9 mouse cellular contexts compared by ENCODE assay signal in the genomic region with DNA sequence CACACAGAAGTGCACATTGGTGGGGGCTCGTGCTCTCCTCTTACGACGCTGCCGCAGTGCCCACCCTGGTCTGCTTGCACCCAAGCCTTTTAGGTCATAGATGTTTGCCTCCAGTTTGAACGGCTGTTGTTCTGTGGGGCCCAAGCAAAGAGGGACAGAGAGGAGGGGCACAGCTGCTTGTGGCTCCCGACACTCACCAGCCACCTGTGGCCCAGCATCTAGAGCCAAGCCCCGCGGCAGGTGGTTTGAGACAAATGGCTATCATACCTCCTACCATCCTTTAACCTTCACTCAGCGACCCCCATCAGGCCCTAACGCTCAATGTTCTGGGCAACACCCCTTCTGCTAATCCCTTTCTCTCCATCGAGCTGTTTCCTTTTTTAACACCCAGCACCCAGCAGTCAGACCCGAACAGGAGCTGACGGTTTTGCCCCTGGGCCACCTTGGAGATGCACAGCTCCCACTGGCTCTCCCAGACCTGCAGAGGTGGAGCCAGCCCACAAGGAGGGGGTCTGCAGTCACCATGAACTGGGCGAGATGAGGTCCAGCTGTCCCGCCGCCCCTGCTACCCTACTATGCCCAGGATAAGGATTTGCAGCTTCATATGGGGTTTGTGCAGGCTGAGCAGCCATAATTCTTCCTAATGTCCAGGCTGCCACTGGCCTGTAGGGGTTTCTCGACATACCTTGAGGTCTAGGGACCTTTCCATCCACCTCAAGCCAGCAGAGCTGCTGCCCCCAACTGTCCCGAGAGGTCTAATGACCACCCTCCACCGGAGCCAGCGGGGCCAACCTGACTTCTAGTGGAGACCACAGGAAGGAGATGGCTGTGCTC. TPM values are rescaled to one million over a fixed set of nuclear protein-coding genes. Genes with fewer than 3 reads are reported as not detected.
DNase-seq lines count a peak whose midpoint lies in the region; ATAC-seq and TF ChIP-seq lines count a peak whose summit lies in the region.
"Had no signal": no experiment of that assay in that cellular context is flagged by ENCODE, and none has a peak within 500 bp of the region (broad histone marks: within the 10 kb centered on the region; RNA-seq: fewer than 3 reads in every experiment).

No protein-coding gene starts in this region.

- peak; percentile 30 for ATAC-seq in neural tube, embryonic 14.5 days (ENCODE audit: low read depth)
- ATAC-seq in megakaryocyte, adult 5-6 weeks (ENCODE audit: poor library complexity, severe bottlenecking) = no peak

- 4% methylated on average over 20 of the region's 20 CpGs for WGBS in cerebellum, adult 2 months
- 13% methylated on average over 20 of the region's 20 CpGs for WGBS in forebrain, embryonic 10.5 days
- WGBS in neural tube, embryonic 14.5 days = 14% methylated on average over 20 of the region's 20 CpGs

- intact Hi-C loops in heart, postnatal 25 days (cut with DNase I) = no loop called here

- TF ChIP-seq POLR2A in cerebellum, adult 2 months (IDR thresholded peaks at IDR 0.05; ENCODE audit: borderline replicate concordance, insufficient read depth, low read length) = no peak

- no peaks in the 10 kb centered on the region for H3K27me3 ChIP-seq in cerebellum, adult 2 months (ENCODE audit: control insufficient read depth, insufficient read depth, low read length)
- peaks cover 49% of the 10 kb centered on the region for H3K27me3 ChIP-seq in forebrain, embryonic 10.5 days (ENCODE audit: poor library complexity, severe bottlenecking)
- no peaks in the 10 kb centered on the region for H3K27me3 ChIP-seq in neural tube, embryonic 14.5 days (ENCODE audit: control insufficient read depth, insufficient read depth, low read length)

- no peaks in the 10 kb centered on the region for H3K4me1 ChIP-seq in cerebellum, adult 2 months (ENCODE audit: control insufficient read depth, insufficient read depth, low read length)
- H3K4me1 ChIP-seq in forebrain, embryonic 10.5 days = peaks cover 36% of the 10 kb centered on the region
- H3K4me1 ChIP-seq in neural tube, embryonic 14.5 days (ENCODE audit: control insufficient read depth, insufficient read depth, low read length) = peaks cover 16% of the 10 kb centered on the region

- no peak for TF ChIP-seq CTCF in cerebellum, adult 2 months (IDR thresholded peaks at IDR 0.05; ENCODE audit: borderline replicate concordance, insufficient read depth, low read depth, low read length)

- H3K9ac ChIP-seq in neural tube, embryonic 14.5 days (replicated peaks; ENCODE audit: low read depth, low read length) = peak overlapping the region; percentile 68

- H3K36me3 ChIP-seq in forebrain, embryonic 10.5 days (replicated peaks) = no peaks in the 10 kb centered on the region
- no peaks in the 10 kb centered on the region for H3K36me3 ChIP-seq in neural tube, embryonic 14.5 days (ENCODE audit: control insufficient read depth, insufficient read depth, low read length)

- peak overlapping the region; percentile 61 for H3K4me3 ChIP-seq in cerebellum, adult 2 months (replicated peaks; ENCODE audit: insufficient read depth, low read depth, low read length)
- H3K4me3 ChIP-seq in forebrain, embryonic 10.5 days = peak overlapping the region; percentile 49
- H3K4me3 ChIP-seq in neural tube, embryonic 14.5 days (ENCODE audit: low read depth, low read length) = peak overlapping the region; percentile 50

- peak overlapping the region; percentile 12 for H3K27ac ChIP-seq in cerebellum, adult 2 months (ENCODE audit: insufficient read depth, low read length)
- H3K27ac ChIP-seq in forebrain, embryonic 10.5 days = no peak overlapping the region
- H3K27ac ChIP-seq in neural tube, embryonic 14.5 days (ENCODE audit: low read depth, low read length) = peak overlapping the region; percentile 85
- H3K27ac ChIP-seq: macrophage had no signal

- H3K4me2 ChIP-seq in neural tube, embryonic 14.5 days (ENCODE audit: low read depth, low read length) = peak overlapping the region; percentile 64

- H3K9me3 ChIP-seq in forebrain, embryonic 10.5 days = no peaks in the 10 kb centered on the region
- H3K9me3 ChIP-seq in neural tube, embryonic 14.5 days (ENCODE audit: control insufficient read depth, low read length) = no peaks in the 10 kb centered on the region

- DNase-seq in cerebellum, adult 2 months = peak; percentile 68 to 74
- DNase-seq in forebrain, embryonic 10.5 days (ENCODE audit: extremely low spot score, low spot score) = no peak
- DNase-seq in layer of hippocampus, postnatal 36 days = peak; percentile 49 to 56
- no peak for DNase-seq in natural killer cell, adult 2 months (ENCODE audit: low spot score in 2 of 2)
- DNase-seq in heart, postnatal 25 days (ENCODE audit: low spot score) = no peak
- DNase-seq in spleen, adult 18-20 months = no peak

RNA-seq across cellular contexts. Expression of a gene that starts 0.7 kb away (rescaled TPM):
- 189 and 198 TPM in 2 replicates for polyA plus RNA-seq in cerebellum, adult 2 months (2012; rRNA removed)
- polyA plus RNA-seq in forebrain, embryonic 10.5 days (2016; fragmentation: Nextera tagmentation; extraction: Ambion mirVana) = 0.58 and 2.1 TPM in 2 replicates
- total RNA-seq in layer of hippocampus, postnatal 36 days (2021) = 100 to 1,000 TPM; 242 to 255 TPM
- 209 and 365 TPM in 2 replicates for polyA plus RNA-seq in neural tube, embryonic 14.5 days (2014; fragmentation: Nextera tagmentation; extraction: Ambion mirVana)
- total RNA-seq in megakaryocyte, adult 5-6 weeks (2015) = not detected in 2 replicates
- not detected in 2 replicates for total RNA-seq in megakaryocyte, adult 5-6 weeks (2017)
- total RNA-seq in heart, postnatal 25 days (2021) = not detected
- polyA plus RNA-seq: macrophage had no signal

RNA-seq across cellular contexts. Expression of a gene that starts 11.6 kb away (rescaled TPM):
- not detected in 2 replicates for polyA plus RNA-seq in cerebellum, adult 2 months (2012; rRNA removed)
- polyA plus RNA-seq in forebrain, embryonic 10.5 days (2016; fragmentation: Nextera tagmentation; extraction: Ambion mirVana) = not detected in 2 replicates
- total RNA-seq in layer of hippocampus, postnatal 36 days (2021) = not detected
- 0.48 TPM in 1 of 2 replicates, not detected in the other for polyA plus RNA-seq in neural tube, embryonic 14.5 days (2014; fragmentation: Nextera tagmentation; extraction: Ambion mirVana)
- not detected in 2 replicates for total RNA-seq in megakaryocyte, adult 5-6 weeks (2015)
- total RNA-seq in megakaryocyte, adult 5-6 weeks (2017) = not detected in 2 replicates
- total RNA-seq in heart, postnatal 25 days (2021) = not detected
- polyA plus RNA-seq: macrophage had no signal

RNA-seq across cellular contexts. Expression of a gene that starts 20.6 kb away (rescaled TPM):
- 94.7 and 98.3 TPM in 2 replicates for polyA plus RNA-seq in cerebellum, adult 2 months (2012; rRNA removed)
- polyA plus RNA-seq in forebrain, embryonic 10.5 days (2016; fragmentation: Nextera tagmentation; extraction: Ambion mirVana) = 11.5 and 12.1 TPM in 2 replicates
- 10 to 100 TPM; 47.0 to 50.7 TPM for total RNA-seq in layer of hippocampus, postnatal 36 days (2021)
- polyA plus RNA-seq in neural tube, embryonic 14.5 days (2014; fragmentation: Nextera tagmentation; extraction: Ambion mirVana) = 42.8 and 51.8 TPM in 2 replicates
- total RNA-seq in megakaryocyte, adult 5-6 weeks (2015) = 13.0 and 15.8 TPM in 2 replicates
- 12.1 and 16.0 TPM in 2 replicates for total RNA-seq in megakaryocyte, adult 5-6 weeks (2017)
- total RNA-seq in heart, postnatal 25 days (2021) = 10 to 100 TPM; 80.9 to 84.0 TPM

RNA-seq across cellular contexts. Expression of a gene that starts 32.7 kb away (rescaled TPM):
- not detected in 2 replicates for polyA plus RNA-seq in cerebellum, adult 2 months (2012; rRNA removed)
- polyA plus RNA-seq in forebrain, embryonic 10.5 days (2016; fragmentation: Nextera tagmentation; extraction: Ambion mirVana) = 0.31 and 0.69 TPM in 2 replicates
- total RNA-seq in layer of hippocampus, postnatal 36 days (2021) = under 1 TPM in 1 of 2 experiments, not detected in 1; 0.18 TPM
- polyA plus RNA-seq in neural tube, embryonic 14.5 days (2014; fragmentation: Nextera tagmentation; extraction: Ambion mirVana) = 6.6 and 8.1 TPM in 2 replicates
- not detected in 2 replicates for total RNA-seq in megakaryocyte, adult 5-6 weeks (2015)
- not detected in 2 replicates for total RNA-seq in megakaryocyte, adult 5-6 weeks (2017)
- total RNA-seq in heart, postnatal 25 days (2021) = not detected
- polyA plus RNA-seq: macrophage had no signal

RNA-seq across cellular contexts. Expression of a gene that starts 34.0 kb away (rescaled TPM):
- 5.0 and 5.9 TPM in 2 replicates for polyA plus RNA-seq in cerebellum, adult 2 months (2012; rRNA removed)
- 17.2 and 17.3 TPM in 2 replicates for polyA plus RNA-seq in forebrain, embryonic 10.5 days (2016; fragmentation: Nextera tagmentation; extraction: Ambion mirVana)
- 1 to 10 TPM; 3.0 to 3.4 TPM for total RNA-seq in layer of hippocampus, postnatal 36 days (2021)
- polyA plus RNA-seq in neural tube, embryonic 14.5 days (2014; fragmentation: Nextera tagmentation; extraction: Ambion mirVana) = 9.2 and 9.9 TPM in 2 replicates
- total RNA-seq in megakaryocyte, adult 5-6 weeks (2015) = 12.9 and 16.9 TPM in 2 replicates
- total RNA-seq in megakaryocyte, adult 5-6 weeks (2017) = 8.7 and 11.3 TPM in 2 replicates
- total RNA-seq in heart, postnatal 25 days (2021) = 1 to 10 TPM; 3.5 to 3.7 TPM

Comparison
In these comparisons a context has a peak if more than half of its experiments do, and no peak if none do; other contexts are left out.
1. DNase-seq: peak in cerebellum, adult 2 months (2 of 2) and layer of hippocampus, postnatal 36 days (2 of 2); none in forebrain, embryonic 10.5 days (single experiment), natural killer cell, adult 2 months (0 of 2), heart, postnatal 25 days (single experiment) and spleen, adult 18-20 months (0 of 2).
2. RNA of a gene that starts 0.7 kb away (total RNA-seq): 242 to 255 TPM in layer of hippocampus, postnatal 36 days; not detected in heart, postnatal 25 days and not detected in megakaryocyte, adult 5-6 weeks; every median in the first group is over 100 times any median in the second.
3. Peak in every context shown above with its lines, with median percentiles within 50 percentile points of each other: H3K4me3 ChIP-seq.